Mouse (Mus musculus) liver, embryonic 13.5 days (tissue): ENCODE results near the gene Itgb4. TPM values are rescaled to one million over a fixed set of nuclear protein-coding genes. Genes with fewer than 3 reads are reported as not detected.

Source experiments
- ATAC-seq: fragments of 200-750 bp; cut with Nextera tagmentation; 2 replicates; pipeline ENCODE4 v1.8.0; 2017; ENCODE audit warnings: low read depth, mild to moderate bottlenecking, moderate number of reproducible peaks, moderate library complexity
- DNase-seq: peaks from one replicate; pipeline ENCODE4 v3.0.0; 2022
- H3K27ac ChIP-seq: fragments of 300-500 bp; sonication (generic); 2 replicates; pipeline ENCODE4 v1.5.1; 2015; ENCODE audit warnings: moderate library complexity, mild to moderate bottlenecking, inconsistent platforms
- H3K27me3 ChIP-seq: fragments of 300-500 bp; sonication (generic); 2 replicates; pipeline ENCODE4 v1.6.1; 2015; ENCODE audit warnings: mild to moderate bottlenecking, inconsistent platforms
- H3K36me3 ChIP-seq: fragments of 300-500 bp; sonication (generic); 2 replicates; pipeline ENCODE4 v1.6.1; 2015; ENCODE audit warnings: mild to moderate bottlenecking, inconsistent platforms
- H3K4me1 ChIP-seq: fragments of 300-500 bp; sonication (generic); replicated peaks from 2 replicates; pipeline ENCODE4 v1.6.1; 2015; ENCODE audit warnings: inconsistent platforms
- H3K4me2 ChIP-seq: fragments of 300-500 bp; sonication (generic); 2 replicates; pipeline ENCODE4 v1.6.1; 2015; ENCODE audit warnings: inconsistent platforms, mild to moderate bottlenecking, moderate library complexity
- H3K4me3 ChIP-seq: fragments of 300-500 bp; sonication (generic); replicated peaks from 2 replicates; pipeline ENCODE4 v1.5.1; 2015; ENCODE audit warnings: mild to moderate bottlenecking, inconsistent platforms
- H3K9ac ChIP-seq: fragments of 300-500 bp; sonication (generic); 2 replicates; pipeline ENCODE4 v1.6.1; 2015; ENCODE audit warnings: mild to moderate bottlenecking, inconsistent platforms
- H3K9me3 ChIP-seq: fragments of 300-500 bp; sonication (generic); replicated peaks from 2 replicates; pipeline ENCODE4 v1.6.1; 2016; ENCODE audit warnings: inconsistent platforms
- WGBS: fragments of 180-500 bp; shearing (Covaris S2); methylation state at CpG from one replicate; pipeline ENCODE4 v1.1.7; 2015; ENCODE audit not compliant: insufficient replicate concordance; 5-methylcytosine and 5-hydroxymethylcytosine counted together
- polyA plus RNA-seq: library from polyadenylated mRNA; unstranded; fragments of >200 nt; fragmentation: Nextera tagmentation; extraction: Ambion mirVana; gene quantifications from 2 replicates; pipeline ENCODE4 v1.2.1, GENCODE M21; 2015

The Itgb4 gene
- polyA plus RNA-seq, 1 experiment from 2014 or later, result 0.23 TPM

DNA sequence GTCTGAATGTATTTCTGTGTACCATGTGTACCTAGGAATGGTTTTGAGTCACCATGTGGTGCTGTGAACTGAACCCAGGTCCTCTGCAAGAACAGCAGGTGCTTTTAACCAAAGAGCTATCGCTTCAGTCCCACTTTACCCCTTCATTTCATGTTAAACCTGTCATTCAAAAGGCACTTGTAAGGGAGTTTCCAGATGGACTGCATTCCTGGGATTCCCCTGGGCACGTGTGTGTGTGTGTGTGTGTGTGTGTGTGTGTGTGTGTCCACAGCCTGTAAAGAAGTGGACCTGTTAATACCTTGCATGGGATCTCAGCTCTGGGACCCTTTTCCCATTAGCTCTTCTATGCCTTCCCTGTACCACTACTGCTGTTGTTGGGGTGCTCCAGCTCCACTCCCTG lies 75.1 kb downstream of the Itgb4 start:
- peaks cover 99% of the 10 kb centered on the region for H3K36me3 ChIP-seq
- no peak overlapping the region for H3K4me2 ChIP-seq
- H3K9ac ChIP-seq, result no peak overlapping the region
- no peaks in the 10 kb centered on the region for H3K27me3 ChIP-seq
- ATAC-seq (no peak), DNase-seq (no peak)
- no peak overlapping the region; the same call in 1 of the 2 replicates for H3K27ac ChIP-seq
- H3K4me3 ChIP-seq, result no peak overlapping the region
- H3K4me1 ChIP-seq, result peaks cover 18% of the 10 kb centered on the region
- WGBS, result 80% methylated on average over 2 of the region's 2 CpGs
- H3K9me3 ChIP-seq, result no peaks in the 10 kb centered on the region

DNA sequence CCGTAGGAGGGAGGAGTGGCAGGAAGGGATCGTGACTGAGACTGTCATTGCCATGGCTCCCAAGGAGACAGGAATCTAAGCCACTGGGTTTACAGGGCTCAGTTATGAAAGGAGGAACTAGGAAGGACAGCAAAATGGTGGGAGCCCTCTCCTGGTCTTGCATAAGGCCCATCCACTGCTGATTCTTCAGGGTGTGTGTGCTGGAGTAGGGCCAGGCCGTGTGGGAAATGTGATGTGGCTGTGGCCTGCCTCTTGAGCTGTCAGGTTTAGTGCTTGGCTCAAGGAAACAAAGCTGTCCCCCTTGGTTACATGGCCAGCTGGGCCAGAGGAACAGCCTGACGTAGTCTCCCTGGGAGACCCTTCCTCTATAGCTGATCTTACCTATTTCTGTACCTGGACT lies 75.7 kb downstream of the Itgb4 start:
- Histone ChIP-seq H3K4me2 (no peak overlapping the region), H3K27me3 (no peaks in the 10 kb centered on the region), H3K4me1 (peaks cover 23% of the 10 kb centered on the region), H3K4me3 (no peak overlapping the region), H3K36me3 (peaks cover 99% of the 10 kb centered on the region), H3K27ac (no peak overlapping the region; the same call in 1 of the 2 replicates), H3K9me3 (no peaks in the 10 kb centered on the region), H3K9ac (no peak overlapping the region)
- WGBS, result 82% methylated on average over 4 of the region's 4 CpGs
- no peak for DNase-seq
- no peak for ATAC-seq

DNA sequence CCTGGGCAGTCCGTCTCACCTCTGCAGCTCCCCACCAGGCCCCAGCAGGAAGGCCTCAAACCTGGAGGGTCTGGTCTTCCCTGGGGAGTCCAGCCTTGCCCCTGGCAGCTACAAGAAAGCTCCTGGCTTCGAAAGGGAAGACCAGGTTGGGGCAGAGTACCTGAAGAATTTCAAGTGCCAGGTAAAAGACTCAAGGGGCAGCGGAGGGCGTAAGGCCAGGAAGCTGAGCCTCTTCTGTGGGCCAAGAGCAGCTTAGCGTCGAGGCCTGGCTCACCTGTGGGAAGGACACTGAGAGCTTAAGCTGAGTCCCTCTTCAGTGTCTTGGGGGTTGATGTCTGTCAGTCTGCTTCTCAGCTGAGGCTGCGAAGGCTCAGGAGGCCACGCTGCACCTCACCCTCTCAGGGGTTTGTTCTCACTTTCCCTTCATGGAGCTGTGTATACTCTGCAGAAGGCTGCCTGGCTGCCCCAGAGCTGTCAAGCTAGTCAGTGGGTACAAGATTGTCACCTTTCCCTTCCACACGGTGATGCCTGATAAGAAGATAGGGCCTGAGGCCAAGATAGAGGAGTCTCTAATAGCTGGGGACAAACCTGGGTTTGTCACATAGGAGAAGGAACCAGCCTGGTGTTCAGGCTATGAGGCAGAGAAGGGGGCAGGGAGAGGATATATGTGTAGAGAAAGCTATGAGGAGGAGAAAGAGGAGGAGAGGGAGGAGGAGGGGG lies 79.2 kb downstream of the Itgb4 start:
- Histone ChIP-seq H3K36me3 (peaks cover 98% of the 10 kb centered on the region), H3K9me3 (no peaks in the 10 kb centered on the region), H3K27me3 (no peaks in the 10 kb centered on the region), H3K4me1 (peaks cover 57% of the 10 kb centered on the region), H3K9ac (0 out of 2 replicates have a peak overlapping the region, but pooled peaks have one; percentile 19), H3K27ac (no peak overlapping the region), H3K4me3 (no peak overlapping the region), H3K4me2 (no peak overlapping the region)
- peak; percentile 54 for ATAC-seq
- DNase-seq, result no peak
- 76% methylated on average over 9 of the region's 9 CpGs for WGBS

- no peaks in the 10 kb centered on the region for H3K9me3 ChIP-seq
- DNase-seq (no peak), ATAC-seq (peak; percentile 28; the same call in 1 of the 2 replicates)
- H3K27ac ChIP-seq, result peak overlapping the region; percentile 20; the same call in 1 of the 2 replicates
- peaks cover 98% of the 10 kb centered on the region for H3K36me3 ChIP-seq
- peaks cover 65% of the 10 kb centered on the region for H3K4me1 ChIP-seq
- H3K4me3 ChIP-seq, result no peak overlapping the region
- 59% methylated on average over 11 of the region's 11 CpGs for WGBS
- H3K9ac ChIP-seq, result peak overlapping the region; percentile 50; the same call in 1 of the 2 replicates
- H3K27me3 ChIP-seq, result no peaks in the 10 kb centered on the region
- H3K4me2 ChIP-seq, result no peak overlapping the region
These were observed 81.4 kb downstream of the Itgb4 start for GRCm38 (mm10) chr11:116055873-116056272.

GRCm38 (mm10) chr11:116057237-116057881 lies 82.8 kb downstream of the Itgb4 start:
- H3K9me3 ChIP-seq, result no peaks in the 10 kb centered on the region
- H3K4me2 ChIP-seq, result peak overlapping the region; percentile 34
- peaks cover 99% of the 10 kb centered on the region for H3K36me3 ChIP-seq
- H3K27me3 ChIP-seq, result no peaks in the 10 kb centered on the region
- peak overlapping the region; percentile 50 for H3K9ac ChIP-seq
- H3K27ac ChIP-seq, result peak overlapping the region; percentile 87
- H3K4me1 ChIP-seq, result peaks cover 65% of the 10 kb centered on the region
- peak; percentile 81 for ATAC-seq
- 24% methylated on average over 4 of the region's 4 CpGs for WGBS
- no peak overlapping the region for H3K4me3 ChIP-seq
- peak; percentile 49 for DNase-seq

Other genes starting within 250 kb of the Itgb4 start
- gene Tmem94, start 209.3 kb upstream of the Itgb4 start, polyA plus RNA-seq, result 8.2 and 10.9 TPM in 2 replicates
- gene Caskin2, start 161.1 kb upstream of the Itgb4 start, polyA plus RNA-seq, result 5.7 and 6.0 TPM in 2 replicates
- gene Tsen54, start 160.0 kb upstream of the Itgb4 start, polyA plus RNA-seq, result 19.3 and 20.1 TPM in 2 replicates
- gene Llgl2, start 150.7 kb upstream of the Itgb4 start, polyA plus RNA-seq, result 9.8 and 10.2 TPM in 2 replicates
- gene Myo15b, start 116.3 kb upstream of the Itgb4 start, polyA plus RNA-seq, result 0.36 and 0.46 TPM in 2 replicates
- gene Smim5, start 74.7 kb upstream of the Itgb4 start, polyA plus RNA-seq, result 39.0 and 42.3 TPM in 2 replicates
- 3.0 and 3.2 TPM in 2 replicates for gene Smim6, start 62.7 kb upstream of the Itgb4 start, polyA plus RNA-seq
- 23.4 and 35.2 TPM in 2 replicates for gene Sap30bp, start 41.4 kb upstream of the Itgb4 start, polyA plus RNA-seq
- 9.9 and 10.2 TPM in 2 replicates for gene Recql5, start 41.2 kb upstream of the Itgb4 start, polyA plus RNA-seq
- gene Galk1, start 38.0 kb downstream of the Itgb4 start, polyA plus RNA-seq, result 164 and 165 TPM in 2 replicates
- gene H3f3b, start 53.3 kb downstream of the Itgb4 start, polyA plus RNA-seq, result 785 and 880 TPM in 2 replicates
- 9.8 and 10.7 TPM in 2 replicates for gene Unk, start 55.6 kb downstream of the Itgb4 start, polyA plus RNA-seq
- 31.6 and 32.7 TPM in 2 replicates for gene Unc13d, start 103.3 kb downstream of the Itgb4 start, polyA plus RNA-seq
- 58.9 and 81.2 TPM in 2 replicates for gene Wbp2, start 112.3 kb downstream of the Itgb4 start, polyA plus RNA-seq
- gene Trim47, start 152.5 kb downstream of the Itgb4 start, polyA plus RNA-seq, result 3.7 and 4.0 TPM in 2 replicates
- gene Trim65, start 156.4 kb downstream of the Itgb4 start, polyA plus RNA-seq, result 1.1 and 1.4 TPM in 2 replicates
- 66.6 and 70.9 TPM in 2 replicates for gene Mrpl38, start 164.2 kb downstream of the Itgb4 start, polyA plus RNA-seq
- 7.0 and 9.0 TPM in 2 replicates for gene Fbf1, start 193.5 kb downstream of the Itgb4 start, polyA plus RNA-seq
- gene Ten1, start 224.1 kb downstream of the Itgb4 start, polyA plus RNA-seq, result 35.2 and 38.4 TPM in 2 replicates
- 14.5 and 18.1 TPM in 2 replicates for gene Acox1, start 224.3 kb downstream of the Itgb4 start, polyA plus RNA-seq